In genomic region chr16:30016064-30016463, GRCm38 (mm10) we compare ENCODE assay signal across 14 mouse cellular contexts.
"Had no signal": no experiment of that assay in that cellular context is flagged by ENCODE, and none has a peak within 500 bp of the region (broad histone marks: within the 10 kb centered on the region; RNA-seq: fewer than 3 reads in every experiment).

No protein-coding gene starts in this region.

- H3K9me3 ChIP-seq: limb, embryonic 13.5 days; midbrain, embryonic 15.5 days; neural tube, embryonic 12.5 days had no signal

- H3K4me2 ChIP-seq: limb, embryonic 13.5 days; midbrain, embryonic 11.5 days; midbrain, embryonic 15.5 days; neural tube, embryonic 12.5 days had no signal

- H3K4me3 ChIP-seq: limb, embryonic 13.5 days; midbrain, embryonic 15.5 days; neural tube, embryonic 12.5 days had no signal

- DNase-seq: kidney, adult 8-10 months; kidney, postnatal 36 days; layer of hippocampus, adult 9-11 months; layer of hippocampus, postnatal 36 days; lung, adult 18-20 months; lung, postnatal 14 days; thymus, adult 2 months; thymus, postnatal 36 days had no signal

- ATAC-seq: intestine, postnatal 0 days; midbrain, embryonic 15.5 days had no signal

- H3K27ac ChIP-seq: limb, embryonic 13.5 days; liver, embryonic 14.5 days; midbrain, embryonic 15.5 days; neural tube, embryonic 12.5 days had no signal

- H3K36me3 ChIP-seq: limb, embryonic 13.5 days; midbrain, embryonic 15.5 days; neural tube, embryonic 12.5 days had no signal

- H3K9ac ChIP-seq: limb, embryonic 13.5 days; liver, embryonic 14.5 days; midbrain, embryonic 15.5 days; neural tube, embryonic 12.5 days had no signal
